Mouse (Mus musculus): ENCODE results near the gene Mybpc1. TPM values are rescaled to one million over a fixed set of nuclear protein-coding genes. Genes with fewer than 3 reads are reported as not detected.
A peak's percentile ranks its signal among the peaks of the same experiment; 100 is the strongest.

Mybpc1 gene
- polyA plus RNA-seq, 1 experiment, result 0.26 TPM

- TF ChIP-seq POLR2A (IDR thresholded peaks at IDR 0.05; ENCODE audit: control insufficient read depth, extremely low read depth, insufficient read depth, low read length, poor library complexity), result no peak
- no peak for TF ChIP-seq CTCF (IDR thresholded peaks at IDR 0.05; ENCODE audit: borderline replicate concordance, control insufficient read depth, extremely low read depth, insufficient read depth, low read length, poor library complexity)
- 93% methylated on average over 5 of the region's 5 CpGs for WGBS
- Histone ChIP-seq H3K4me3 (ENCODE audit: control insufficient read depth, insufficient read depth, low read length) (no peak overlapping the region), H3K4me1 (replicated peaks; ENCODE audit: control insufficient read depth, insufficient read depth, low read length) (no peaks in the 10 kb centered on the region), H3K36me3 (ENCODE audit: control insufficient read depth, insufficient read depth, low read length) (no peaks in the 10 kb centered on the region), H3K27ac (ENCODE audit: control insufficient read depth, insufficient read depth, low read length) (no peak overlapping the region), H3K27me3 (ENCODE audit: control insufficient read depth, insufficient read depth, low read length) (no peaks in the 10 kb centered on the region)
- DNase-seq, result no peak
Observed at GRCm38 (mm10) chr10:88603256-88603655, 1.7 kb downstream of the Mybpc1 start.

DNA sequence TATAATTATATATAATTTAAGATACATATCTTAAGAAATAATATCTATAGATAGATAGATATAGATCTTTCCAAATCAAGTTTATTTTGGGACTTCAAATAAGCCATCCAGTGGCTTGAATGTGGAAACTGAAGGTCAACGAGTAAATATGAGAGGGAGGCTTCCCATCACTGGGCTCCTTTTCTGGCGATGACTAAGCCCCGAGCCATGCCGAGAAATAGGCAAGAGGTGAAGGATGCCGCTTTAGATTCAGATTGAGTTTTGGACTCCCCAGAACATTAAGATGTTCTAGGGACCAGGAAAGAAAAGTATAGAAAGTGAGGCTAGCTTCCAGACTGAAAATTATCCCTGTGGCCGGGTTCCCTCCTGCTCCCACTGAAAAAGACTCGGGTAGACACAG is 4.4 kb downstream of the Mybpc1 start:
- Histone ChIP-seq H3K4me1 (replicated peaks; ENCODE audit: control insufficient read depth, insufficient read depth, low read length) (no peaks in the 10 kb centered on the region), H3K27ac (ENCODE audit: control insufficient read depth, insufficient read depth, low read length) (no peak overlapping the region), H3K4me3 (ENCODE audit: control insufficient read depth, insufficient read depth, low read length) (no peak overlapping the region), H3K36me3 (ENCODE audit: control insufficient read depth, insufficient read depth, low read length) (no peaks in the 10 kb centered on the region), H3K27me3 (ENCODE audit: control insufficient read depth, insufficient read depth, low read length) (no peaks in the 10 kb centered on the region)
- TF ChIP-seq POLR2A (IDR thresholded peaks at IDR 0.05; ENCODE audit: control insufficient read depth, extremely low read depth, insufficient read depth, low read length, poor library complexity) (no peak), CTCF (IDR thresholded peaks at IDR 0.05; ENCODE audit: borderline replicate concordance, control insufficient read depth, extremely low read depth, insufficient read depth, low read length, poor library complexity) (no peak)
- no peak for DNase-seq
- 96% methylated on average over 7 of the region's 7 CpGs for WGBS

GRCm38 (mm10) chr10:88592316-88592715 is 12.6 kb downstream of the Mybpc1 start:
- H3K36me3 ChIP-seq (ENCODE audit: control insufficient read depth, insufficient read depth, low read length), result no peaks in the 10 kb centered on the region
- no peak overlapping the region for H3K4me3 ChIP-seq (ENCODE audit: control insufficient read depth, insufficient read depth, low read length)
- no peak overlapping the region for H3K27ac ChIP-seq (ENCODE audit: control insufficient read depth, insufficient read depth, low read length)
- no peak for TF ChIP-seq POLR2A (IDR thresholded peaks at IDR 0.05; ENCODE audit: control insufficient read depth, extremely low read depth, insufficient read depth, low read length, poor library complexity)
- no peak for TF ChIP-seq CTCF (IDR thresholded peaks at IDR 0.05; ENCODE audit: borderline replicate concordance, control insufficient read depth, extremely low read depth, insufficient read depth, low read length, poor library complexity)
- DNase-seq, result no peak
- 96% methylated on average over 4 of the region's 4 CpGs for WGBS
- H3K4me1 ChIP-seq (replicated peaks; ENCODE audit: control insufficient read depth, insufficient read depth, low read length), result 0 out of 2 replicates have a peak, but pooled peaks cover 4% of the 10 kb centered on the region
- no peaks in the 10 kb centered on the region for H3K27me3 ChIP-seq (ENCODE audit: control insufficient read depth, insufficient read depth, low read length)

GRCm38 (mm10) chr10:88591042-88591441 is 13.9 kb downstream of the Mybpc1 start:
- Histone ChIP-seq H3K27ac (ENCODE audit: control insufficient read depth, insufficient read depth, low read length) (no peak overlapping the region), H3K36me3 (ENCODE audit: control insufficient read depth, insufficient read depth, low read length) (no peaks in the 10 kb centered on the region), H3K4me1 (replicated peaks; ENCODE audit: control insufficient read depth, insufficient read depth, low read length) (0 out of 2 replicates have a peak, but pooled peaks cover 4% of the 10 kb centered on the region), H3K4me3 (ENCODE audit: control insufficient read depth, insufficient read depth, low read length) (no peak overlapping the region), H3K27me3 (ENCODE audit: control insufficient read depth, insufficient read depth, low read length) (no peaks in the 10 kb centered on the region)
- TF ChIP-seq CTCF (IDR thresholded peaks at IDR 0.05; ENCODE audit: borderline replicate concordance, control insufficient read depth, extremely low read depth, insufficient read depth, low read length, poor library complexity), result no peak
- WGBS, result 92% methylated on average over 12 of the region's 12 CpGs
- no peak for DNase-seq

DNA sequence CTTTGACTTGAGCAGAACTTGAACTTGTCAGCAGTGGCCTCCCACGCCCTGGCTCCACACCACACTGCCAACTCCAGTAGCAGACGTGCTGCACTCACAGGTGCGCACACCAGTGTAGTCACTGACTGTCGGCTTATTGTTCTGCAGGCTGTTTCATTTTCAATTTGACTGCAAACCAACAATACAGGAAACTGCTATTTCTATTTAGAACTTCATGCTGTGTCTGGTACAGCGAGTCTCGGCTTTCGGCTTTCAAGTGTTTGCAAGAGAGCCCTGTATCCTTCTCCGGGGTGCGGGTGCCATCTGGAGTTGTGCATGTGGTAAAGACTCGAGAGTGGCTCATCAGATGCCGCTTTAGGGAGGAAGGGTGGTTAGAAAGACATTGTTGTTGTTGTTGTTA is 20.5 kb downstream of the Mybpc1 start:
- Histone ChIP-seq H3K4me3 (ENCODE audit: control insufficient read depth, insufficient read depth, low read length) (peak overlapping the region; percentile 6), H3K4me1 (replicated peaks; ENCODE audit: control insufficient read depth, insufficient read depth, low read length) (peaks cover 5% of the 10 kb centered on the region; the same call in 1 of the 2 replicates), H3K27me3 (ENCODE audit: control insufficient read depth, insufficient read depth, low read length) (no peaks in the 10 kb centered on the region), H3K36me3 (ENCODE audit: control insufficient read depth, insufficient read depth, low read length) (no peaks in the 10 kb centered on the region), H3K27ac (ENCODE audit: control insufficient read depth, insufficient read depth, low read length) (peak overlapping the region; percentile 22; the same call in 1 of the 2 replicates)
- DNase-seq, result peak; percentile 30
- 5% methylated on average over 11 of the region's 11 CpGs for whole genome bisulfite sequencing
- TF ChIP-seq CTCF (IDR thresholded peaks at IDR 0.05; ENCODE audit: borderline replicate concordance, control insufficient read depth, extremely low read depth, insufficient read depth, low read length, poor library complexity), result no peak
- TF ChIP-seq POLR2A (IDR thresholded peaks at IDR 0.05; ENCODE audit: control insufficient read depth, extremely low read depth, insufficient read depth, low read length, poor library complexity), result no peak

- no peaks in the 10 kb centered on the region for H3K36me3 ChIP-seq (ENCODE audit: control insufficient read depth, insufficient read depth, low read length)
- H3K4me3 ChIP-seq (ENCODE audit: control insufficient read depth, insufficient read depth, low read length), result no peak overlapping the region
- H3K27ac ChIP-seq (ENCODE audit: control insufficient read depth, insufficient read depth, low read length), result no peak overlapping the region
- TF ChIP-seq POLR2A (IDR thresholded peaks at IDR 0.05; ENCODE audit: control insufficient read depth, extremely low read depth, insufficient read depth, low read length, poor library complexity), result no peak
- TF ChIP-seq CTCF (IDR thresholded peaks at IDR 0.05; ENCODE audit: borderline replicate concordance, control insufficient read depth, extremely low read depth, insufficient read depth, low read length, poor library complexity), result no peak
- no peaks in the 10 kb centered on the region for H3K27me3 ChIP-seq (ENCODE audit: control insufficient read depth, insufficient read depth, low read length)
- 95% methylated on average over 5 of the region's 5 CpGs for WGBS
- peaks cover 5% of the 10 kb centered on the region; the same call in 1 of the 2 replicates for H3K4me1 ChIP-seq (replicated peaks; ENCODE audit: control insufficient read depth, insufficient read depth, low read length)
- no peak for DNase-seq
Observed at GRCm38 (mm10) chr10:88580786-88581185, 24.2 kb downstream of the Mybpc1 start.

DNA sequence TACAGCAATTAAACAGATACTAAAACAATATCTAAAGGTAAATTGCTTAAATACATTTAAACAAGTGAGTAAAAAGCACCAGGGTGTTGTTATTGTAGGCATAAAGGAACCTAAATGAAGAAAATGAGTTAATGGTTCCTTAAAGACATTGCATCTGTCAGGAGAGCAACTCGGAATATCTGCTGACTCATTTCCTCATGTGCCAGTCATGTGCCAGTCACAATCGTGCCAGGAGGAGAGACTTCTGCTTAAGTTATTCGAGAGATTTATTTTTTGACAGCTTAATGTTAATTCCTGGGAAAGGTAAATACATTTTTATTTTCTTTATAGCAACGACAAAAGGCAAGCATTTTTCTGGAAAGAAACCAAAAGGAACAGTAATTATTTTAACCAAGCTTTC is 26.3 kb downstream of the Mybpc1 start:
- DNase-seq, result no peak

More for the DNA sequence above, 26.3 kb downstream of the Mybpc1 start:
- Histone ChIP-seq H3K27ac (ENCODE audit: control insufficient read depth, insufficient read depth, low read length) (no peak overlapping the region), H3K27me3 (ENCODE audit: control insufficient read depth, insufficient read depth, low read length) (no peaks in the 10 kb centered on the region), H3K4me1 (replicated peaks; ENCODE audit: control insufficient read depth, insufficient read depth, low read length) (no peaks in the 10 kb centered on the region), H3K4me3 (ENCODE audit: control insufficient read depth, insufficient read depth, low read length) (no peak overlapping the region), H3K36me3 (ENCODE audit: control insufficient read depth, insufficient read depth, low read length) (no peaks in the 10 kb centered on the region)
- WGBS, result 10% methylated on average over 4 of the region's 4 CpGs
- TF ChIP-seq POLR2A (IDR thresholded peaks at IDR 0.05; ENCODE audit: control insufficient read depth, extremely low read depth, insufficient read depth, low read length, poor library complexity) (no peak), CTCF (IDR thresholded peaks at IDR 0.05; ENCODE audit: borderline replicate concordance, control insufficient read depth, extremely low read depth, insufficient read depth, low read length, poor library complexity) (no peak)

Data from thymus, adult 2 months (tissue).